ENCODE assay signal across 11 mouse cellular contexts in the genomic region with DNA sequence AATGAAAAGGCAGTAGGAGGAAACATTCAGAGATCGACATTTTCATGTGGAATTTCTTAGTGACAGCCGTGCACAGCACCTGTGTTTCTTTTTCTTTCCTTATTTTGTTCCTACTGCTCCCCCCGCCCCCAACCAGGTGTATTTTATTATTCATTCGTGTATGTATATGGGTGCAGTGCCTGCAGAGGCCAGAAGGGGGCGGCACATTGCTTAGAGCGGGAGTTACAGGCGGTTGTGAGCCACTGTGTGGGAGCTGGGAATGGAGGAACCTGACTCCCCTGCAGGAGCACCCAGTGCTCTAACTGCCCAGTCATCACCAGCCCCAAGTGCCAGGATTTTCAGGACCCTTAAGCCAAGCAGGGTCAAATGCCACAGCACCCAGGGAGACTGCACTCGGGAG. TPM values are rescaled to one million over a fixed set of nuclear protein-coding genes. Genes with fewer than 3 reads are reported as not detected.
DNase-seq lines count a peak whose midpoint lies in the region; ATAC-seq and TF ChIP-seq lines count a peak whose summit lies in the region.
"Had no signal": no experiment of that assay in that cellular context is flagged by ENCODE, and none has a peak within 500 bp of the region (broad histone marks: within the 10 kb centered on the region; RNA-seq: fewer than 3 reads in every experiment).

No protein-coding gene starts in this region.

- peaks cover 79% of the 10 kb centered on the region for H3K27me3 ChIP-seq in liver, embryonic 12.5 days (replicated peaks)
- H3K27me3 ChIP-seq in CH12.LX (replicated peaks): peaks cover 87% of the 10 kb centered on the region
- no peaks in the 10 kb centered on the region; a peak in 1 of 4 replicates for H3K27me3 ChIP-seq in MEL (ENCODE audit: control insufficient read depth in 1 of 2, insufficient read depth in 2 of 2, low read length in 2 of 2)
- no peaks in the 10 kb centered on the region for H3K27me3 ChIP-seq in forebrain, embryonic 10.5 days (ENCODE audit: poor library complexity, severe bottlenecking)

- H3K4me3 ChIP-seq in liver, embryonic 12.5 days: no peak overlapping the region
- H3K4me3 ChIP-seq in CH12.LX (replicated peaks in 1 of 3; ENCODE audit: low read depth in 2 of 3, low read length in 2 of 3, poor library complexity in 1 of 3): no peak overlapping the region
- H3K4me3 ChIP-seq in MEL (ENCODE audit: control insufficient read depth in 1 of 2, insufficient read depth in 1 of 2, low read depth in 2 of 2, low read length in 2 of 2): no peak overlapping the region
- no peak overlapping the region for H3K4me3 ChIP-seq in forebrain, embryonic 10.5 days

- no peaks in the 10 kb centered on the region for H3K36me3 ChIP-seq in liver, embryonic 12.5 days
- no peaks in the 10 kb centered on the region for H3K36me3 ChIP-seq in CH12.LX (replicated peaks in 1 of 2; ENCODE audit: control insufficient read depth in 1 of 2, insufficient read depth in 1 of 2, low read length in 1 of 2)
- no peaks in the 10 kb centered on the region for H3K36me3 ChIP-seq in MEL (ENCODE audit: control insufficient read depth in 1 of 2, insufficient read depth in 2 of 2, low read length in 2 of 2)
- H3K36me3 ChIP-seq in forebrain, embryonic 10.5 days (replicated peaks): no peaks in the 10 kb centered on the region

- no peak overlapping the region for H3K4me2 ChIP-seq in liver, embryonic 12.5 days
- H3K4me2 ChIP-seq in CH12.LX (ENCODE audit: insufficient read depth, low read depth, poor library complexity, severe bottlenecking): no peak overlapping the region

- TF ChIP-seq EP300 in CH12.LX (IDR thresholded peaks at IDR 0.05; ENCODE audit: low read length): no peak
- TF ChIP-seq EP300 in MEL (IDR thresholded peaks at IDR 0.05; ENCODE audit: low read depth in 1 of 2, low read length in 2 of 2): no peak

- no peak for ATAC-seq in liver, embryonic 12.5 days
- ATAC-seq in megakaryocyte progenitor cell, adult 5-6 weeks (replicated peaks; ENCODE audit: poor library complexity): peak; percentile 70
- ATAC-seq: inflammation-experienced regulatory T-cells, adult 6 months; midbrain, embryonic 16.5 days had no signal

- no peaks in the 10 kb centered on the region for H3K4me1 ChIP-seq in liver, embryonic 12.5 days
- H3K4me1 ChIP-seq in CH12.LX (ENCODE audit: control insufficient read depth in 1 of 2, insufficient read depth in 2 of 2) (no peaks in the 10 kb centered on the region), MEL (ENCODE audit: control insufficient read depth in 1 of 2, insufficient read depth in 2 of 2, low read length in 2 of 2) (no peaks in the 10 kb centered on the region)
- H3K4me1 ChIP-seq in forebrain, embryonic 10.5 days: no peaks in the 10 kb centered on the region

- 0 out of 2 replicates have a peak, but pooled peaks cover 3% of the 10 kb centered on the region for H3K9me3 ChIP-seq in liver, embryonic 12.5 days (replicated peaks)
- H3K9me3 ChIP-seq in CH12.LX (replicated peaks; ENCODE audit: low read length) (peaks cover 4% of the 10 kb centered on the region), MEL (replicated peaks; ENCODE audit: insufficient read depth, low read length) (no peaks in the 10 kb centered on the region)
- no peaks in the 10 kb centered on the region for H3K9me3 ChIP-seq in forebrain, embryonic 10.5 days

- in situ Hi-C loops in CH12.LX (cut with MboI; ENCODE audit: low pct_ligation_motif_present, low pct_unique_long_range_greater_than_20kb, low sequenced_read_pairs): no loop called here

- peak; percentile 57 for DNase-seq in liver
- no peak for DNase-seq in CH12.LX (ENCODE audit: extremely low read depth)
- DNase-seq in MEL (ENCODE audit: low read depth, low spot score): peak; percentile 57
- no peak for DNase-seq in forebrain, embryonic 10.5 days (ENCODE audit: extremely low spot score, low spot score)
- DNase-seq in cerebellum, postnatal 4 days (ENCODE audit: low spot score in 2 of 2): no peak
- DNase-seq: gastrocnemius, postnatal 10 days; lung, postnatal 10 days had no signal

- peak; percentile 13; the same call in 1 of the 2 replicates for TF ChIP-seq RAD21 in CH12.LX (IDR thresholded peaks at IDR 0.05; ENCODE audit: low read depth, low read length)
- TF ChIP-seq RAD21 in MEL (IDR thresholded peaks at IDR 0.05; ENCODE audit: low read depth, low read length): peak; percentile 59

- H3K9ac ChIP-seq in liver, embryonic 12.5 days: no peak overlapping the region
- H3K9ac ChIP-seq in CH12.LX (ENCODE audit: insufficient read depth, low read depth) (no peak overlapping the region), MEL (ENCODE audit: control insufficient read depth, low read depth, low read length, poor library complexity, severe bottlenecking) (no peak overlapping the region)

- peak in 1 of 2 experiments; percentile 59; a peak in 3 of 4 replicates for TF ChIP-seq CTCF in CH12.LX (conservative IDR thresholded peaks at IDR 0.05 in 1 of 2, IDR thresholded peaks at IDR 0.05 in 1 of 2; ENCODE audit: low read depth in 2 of 2, low read length in 2 of 2)
- TF ChIP-seq CTCF in MEL (IDR thresholded peaks at IDR 0.05 in 2 of 3, conservative IDR thresholded peaks at IDR 0.05 in 1 of 3; ENCODE audit: control insufficient read depth in 1 of 3, insufficient read depth in 1 of 3, low read depth in 2 of 3, low read length in 3 of 3, poor library complexity in 1 of 3, severe bottlenecking in 1 of 3): peak; percentile 71 to 81 (median 71)

- no peaks in the 10 kb centered on the region for H3K79me2 ChIP-seq in CH12.LX (replicated peaks; ENCODE audit: control insufficient read depth, extremely low read depth, insufficient read depth, poor library complexity, severe bottlenecking)
- no peaks in the 10 kb centered on the region for H3K79me2 ChIP-seq in MEL (ENCODE audit: control insufficient read depth, insufficient read depth, low read length, poor library complexity)

- TF ChIP-seq POLR2A in CH12.LX (IDR thresholded peaks at IDR 0.05; ENCODE audit: low read depth, low read length) (no peak), MEL (IDR thresholded peaks at IDR 0.05; ENCODE audit: control insufficient read depth in 1 of 2, insufficient read depth in 1 of 2, low read depth in 1 of 2, low read length in 2 of 2, poor library complexity in 1 of 2) (no peak)

- dilution Hi-C loops in CH12.LX (cut with MboI; ENCODE audit: extremely low pct_ligation_motif_present, extremely low pct_unique_long_range_greater_than_20kb, low sequenced_read_pairs): no loop called here

- H3K27ac ChIP-seq in liver, embryonic 12.5 days: no peak overlapping the region
- H3K27ac ChIP-seq in CH12.LX (ENCODE audit: insufficient read depth, low read depth): no peak overlapping the region
- no peak overlapping the region for H3K27ac ChIP-seq in MEL (ENCODE audit: control insufficient read depth, low read depth, low read length)
- no peak overlapping the region for H3K27ac ChIP-seq in forebrain, embryonic 10.5 days

- 30% methylated on average over 8 of the region's 8 CpGs for WGBS in liver, embryonic 12.5 days (ENCODE audit: insufficient replicate concordance)
- 47% methylated on average over 8 of the region's 8 CpGs for WGBS in forebrain, embryonic 10.5 days

RNA-seq across cellular contexts. Expression of a gene that starts 18.7 kb away (rescaled TPM):
- 3.8 and 4.0 TPM in 2 replicates for polyA plus RNA-seq in liver, embryonic 12.5 days (2016; fragmentation: Nextera tagmentation; extraction: Ambion mirVana)
- 3.5 and 5.1 TPM in 2 replicates for total RNA-seq in CH12.LX (2012; rRNA removed)
- total RNA-seq in CH12.LX (2014; rRNA removed): 3.2 and 4.2 TPM in 2 replicates
- polyA plus RNA-seq in CH12.LX (2012; ENCODE audit: insufficient read length, low read depth): 3.4 and 3.7 TPM in 2 replicates
- total RNA-seq in MEL (2012; rRNA removed): 1.7 and 2.6 TPM in 2 replicates
- 1 to 10 TPM in 1 of 2 experiments, not detected in 1; 8.0 TPM for polyA plus RNA-seq in MEL (2012; ENCODE audit: insufficient read depth in 1 of 2, insufficient read length in 2 of 2, low read depth in 1 of 2, low replicate concordance in 2 of 2, missing spikeins in 1 of 2)
- total RNA-seq in megakaryocyte progenitor cell, adult 5-6 weeks (2015): 8.5 and 12.5 TPM in 2 replicates
- 4.2 and 6.5 TPM in 2 replicates for total RNA-seq in megakaryocyte progenitor cell, adult 5-6 weeks (2017)
- polyA plus RNA-seq in forebrain, embryonic 10.5 days (2016; fragmentation: Nextera tagmentation; extraction: Ambion mirVana): 11.1 and 12.2 TPM in 2 replicates

RNA-seq across cellular contexts. Expression of a gene that starts 19.0 kb away (rescaled TPM):
- 265 and 282 TPM in 2 replicates for polyA plus RNA-seq in liver, embryonic 12.5 days (2016; fragmentation: Nextera tagmentation; extraction: Ambion mirVana)
- total RNA-seq in CH12.LX (2012; rRNA removed): 201 and 207 TPM in 2 replicates
- total RNA-seq in CH12.LX (2014; rRNA removed): 97.9 and 124 TPM in 2 replicates
- polyA plus RNA-seq in CH12.LX (2012; ENCODE audit: insufficient read length, low read depth): 131 and 155 TPM in 2 replicates
- 226 and 249 TPM in 2 replicates for total RNA-seq in MEL (2012; rRNA removed)
- 100 to 1,000 TPM in 1 of 2 experiments, not detected in 1; 351 TPM for polyA plus RNA-seq in MEL (2012; ENCODE audit: insufficient read depth in 1 of 2, insufficient read length in 2 of 2, low read depth in 1 of 2, low replicate concordance in 2 of 2, missing spikeins in 1 of 2)
- total RNA-seq in megakaryocyte progenitor cell, adult 5-6 weeks (2015): 102 and 151 TPM in 2 replicates
- total RNA-seq in megakaryocyte progenitor cell, adult 5-6 weeks (2017): 92.1 and 131 TPM in 2 replicates
- 366 and 374 TPM in 2 replicates for polyA plus RNA-seq in forebrain, embryonic 10.5 days (2016; fragmentation: Nextera tagmentation; extraction: Ambion mirVana)

RNA-seq across cellular contexts. Expression of a gene that starts 20.8 kb away (rescaled TPM):
- 3.2 and 4.1 TPM in 2 replicates for polyA plus RNA-seq in liver, embryonic 12.5 days (2016; fragmentation: Nextera tagmentation; extraction: Ambion mirVana)
- total RNA-seq in CH12.LX (2012; rRNA removed): 0.25 and 0.34 TPM in 2 replicates
- not detected in 2 replicates for total RNA-seq in CH12.LX (2014; rRNA removed)
- not detected in 2 replicates for polyA plus RNA-seq in CH12.LX (2012; ENCODE audit: insufficient read length, low read depth)
- total RNA-seq in MEL (2012; rRNA removed): 5.6 and 10.9 TPM in 2 replicates
- 10 to 100 TPM in 1 of 2 experiments, not detected in 1; 11.8 TPM for polyA plus RNA-seq in MEL (2012; ENCODE audit: insufficient read depth in 1 of 2, insufficient read length in 2 of 2, low read depth in 1 of 2, low replicate concordance in 2 of 2, missing spikeins in 1 of 2)
- total RNA-seq in megakaryocyte progenitor cell, adult 5-6 weeks (2015): not detected in 2 replicates
- not detected in 2 replicates for total RNA-seq in megakaryocyte progenitor cell, adult 5-6 weeks (2017)
- polyA plus RNA-seq in forebrain, embryonic 10.5 days (2016; fragmentation: Nextera tagmentation; extraction: Ambion mirVana): 3.2 and 3.5 TPM in 2 replicates
- polyA plus RNA-seq: inflammation-experienced regulatory T-cells, adult 6 months had no signal

RNA-seq across cellular contexts. Expression of a gene that starts 28.0 kb away (rescaled TPM):
- 24.1 and 24.6 TPM in 2 replicates for polyA plus RNA-seq in liver, embryonic 12.5 days (2016; fragmentation: Nextera tagmentation; extraction: Ambion mirVana)
- total RNA-seq in CH12.LX (2012; rRNA removed): 57.5 and 62.1 TPM in 2 replicates
- 32.0 and 35.8 TPM in 2 replicates for total RNA-seq in CH12.LX (2014; rRNA removed)
- 54.3 and 57.7 TPM in 2 replicates for polyA plus RNA-seq in CH12.LX (2012; ENCODE audit: insufficient read length, low read depth)
- 34.1 and 38.9 TPM in 2 replicates for total RNA-seq in MEL (2012; rRNA removed)
- polyA plus RNA-seq in MEL (2012; ENCODE audit: insufficient read depth in 1 of 2, insufficient read length in 2 of 2, low read depth in 1 of 2, low replicate concordance in 2 of 2, missing spikeins in 1 of 2): 10 to 100 TPM in 1 of 2 experiments, not detected in 1; 70.5 TPM
- 11.2 and 11.7 TPM in 2 replicates for total RNA-seq in megakaryocyte progenitor cell, adult 5-6 weeks (2015)
- 19.2 and 20.4 TPM in 2 replicates for total RNA-seq in megakaryocyte progenitor cell, adult 5-6 weeks (2017)
- polyA plus RNA-seq in forebrain, embryonic 10.5 days (2016; fragmentation: Nextera tagmentation; extraction: Ambion mirVana): 46.0 and 46.2 TPM in 2 replicates

RNA-seq across cellular contexts. Expression of a gene that starts 33.5 kb away (rescaled TPM):
- 1.1 and 1.2 TPM in 2 replicates for polyA plus RNA-seq in liver, embryonic 12.5 days (2016; fragmentation: Nextera tagmentation; extraction: Ambion mirVana)
- total RNA-seq in CH12.LX (2012; rRNA removed) (0.71 and 0.93 TPM in 2 replicates), CH12.LX (2014; rRNA removed) (0.15 and 0.18 TPM in 2 replicates), MEL (2012; rRNA removed) (1.0 and 1.3 TPM in 2 replicates)
- polyA plus RNA-seq in CH12.LX (2012; ENCODE audit: insufficient read length, low read depth) (1.3 and 1.6 TPM in 2 replicates), MEL (2012; ENCODE audit: insufficient read depth in 1 of 2, insufficient read length in 2 of 2, low read depth in 1 of 2, low replicate concordance in 2 of 2, missing spikeins in 1 of 2) (1 to 10 TPM in 1 of 2 experiments, not detected in 1; 5.5 TPM)
- 2.0 and 3.2 TPM in 2 replicates for total RNA-seq in megakaryocyte progenitor cell, adult 5-6 weeks (2015)
- 0.92 and 1.6 TPM in 2 replicates for total RNA-seq in megakaryocyte progenitor cell, adult 5-6 weeks (2017)
- 1.8 and 1.9 TPM in 2 replicates for polyA plus RNA-seq in forebrain, embryonic 10.5 days (2016; fragmentation: Nextera tagmentation; extraction: Ambion mirVana)

Comparison
In these comparisons a context has a peak if more than half of its experiments do, and no peak if none do; other contexts are left out.
1. DNase-seq: peak in liver (single experiment) and MEL (single experiment); none in CH12.LX (single experiment), forebrain, embryonic 10.5 days (single experiment) and cerebellum, postnatal 4 days (0 of 2).